Mouse (Mus musculus) embryonic fibroblast, embryonic 13.5 days (primary cell): ENCODE data around the gene Cldn19. TPM values are rescaled to one million over a fixed set of nuclear protein-coding genes. Genes with fewer than 3 reads are reported as not detected.

ENCODE experiments used
- H3K27ac ChIP-seq: 2 replicates; pipeline ENCODE4 v1.5.1; 2012; ENCODE audit warnings: low read length, control low read depth, inconsistent platforms; ENCODE audit not compliant: insufficient read depth
- H3K4me1 ChIP-seq: 2 replicates; pipeline ENCODE4 v1.6.1; 2011; ENCODE audit warnings: low read length; ENCODE audit not compliant: control insufficient read depth, insufficient read depth
- H3K4me3 ChIP-seq: 2 replicates; pipeline ENCODE4 v1.5.1; 2011; ENCODE audit warnings: mild to moderate bottlenecking, control low read depth, low read length; ENCODE audit not compliant: insufficient read depth
- CTCF ChIP-seq: IDR thresholded peaks from 2 replicates; pipeline ENCODE4 v1.5.1; 2011; ENCODE audit warnings: mild to moderate bottlenecking, control low read depth, low read length, moderate library complexity, borderline replicate concordance; ENCODE audit not compliant: insufficient read depth
- POLR2A ChIP-seq: IDR thresholded peaks from 2 replicates; pipeline ENCODE4 v1.6.1; 2011; ENCODE audit warnings: low read depth, mild to moderate bottlenecking, control low read depth, low read length, moderate library complexity
- polyA plus RNA-seq: library from polyadenylated mRNA; stranded (reverse); fragments of >200 nt; gene quantifications from 2 replicates; pipeline ENCODE4 v1.2.4, GENCODE M21; 2011; ENCODE audit warnings: low read depth; ENCODE audit not compliant: missing spikeins, insufficient read length

Cldn19 gene
- polyA plus RNA-seq, 1 experiment: 0.21 TPM

GRCm38 (mm10) chr4:119294415-119295133 lies 39.4 kb downstream of the Cldn19 start, which contains the start of gene Ybx1:
Ybx1 (minus strand) TSS chr4:119294604.
- Histone ChIP-seq H3K27ac (peak within 1 kb of the TSS; percentile 90), H3K4me1 (peaks cover 3% of the 10 kb centered on the region; the same call in 1 of the 2 replicates), H3K4me3 (peak within 1 kb of the TSS; percentile 96)
- TF ChIP-seq CTCF (no peak), POLR2A (peak; percentile 71)

DNA sequence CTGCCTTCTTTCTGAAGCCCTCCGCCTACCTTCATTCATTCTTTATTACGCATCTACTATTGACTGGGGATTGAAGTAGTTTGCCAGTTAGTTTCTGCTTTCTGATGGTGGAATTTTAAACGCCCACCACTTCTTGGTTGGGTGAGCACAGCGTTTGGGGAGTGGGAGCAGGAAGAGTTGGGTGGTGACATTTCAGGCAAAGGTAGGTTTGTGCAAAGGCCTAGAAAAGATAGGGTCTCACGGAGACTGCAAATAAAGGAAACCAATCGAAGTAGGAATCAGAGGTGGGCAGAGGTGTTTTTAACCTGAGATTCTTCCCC lies 39.9 kb downstream of the Cldn19 start:
- Histone ChIP-seq H3K27ac (peak overlapping the region; percentile 90), H3K4me3 (peak overlapping the region; percentile 71), H3K4me1 (peaks cover 3% of the 10 kb centered on the region; the same call in 1 of the 2 replicates)
- TF ChIP-seq POLR2A (no peak), CTCF (no peak)

GRCm38 (mm10) chr4:119297361-119297760 lies 42.1 kb downstream of the Cldn19 start:
- Histone ChIP-seq H3K4me3 (no peak overlapping the region), H3K4me1 (peaks cover 3% of the 10 kb centered on the region; the same call in 1 of the 2 replicates), H3K27ac (no peak overlapping the region)
- no peak for TF ChIP-seq CTCF
- no peak for TF ChIP-seq POLR2A

DNA sequence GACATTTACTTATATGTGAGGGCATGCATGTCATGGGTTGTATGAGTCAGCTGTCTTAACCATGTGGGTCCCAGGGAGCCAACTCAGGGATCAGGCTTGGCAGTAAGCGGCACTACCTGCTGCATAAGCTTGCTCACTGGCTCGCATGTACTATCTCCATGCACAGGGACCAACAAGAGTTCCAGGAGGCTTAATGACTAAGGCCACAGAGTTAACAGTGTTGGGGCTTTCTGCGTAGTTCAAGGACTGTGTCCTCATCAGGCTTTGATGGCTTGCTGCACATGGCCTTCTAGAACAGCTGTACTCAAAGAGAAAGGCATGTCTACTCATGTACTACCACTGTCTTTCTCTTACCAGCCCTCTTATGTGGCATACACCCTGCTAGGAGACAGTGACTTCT lies 45.5 kb downstream of the Cldn19 start:
- no peak for TF ChIP-seq CTCF
- TF ChIP-seq POLR2A: no peak
- Histone ChIP-seq H3K27ac (no peak overlapping the region), H3K4me1 (no peaks in the 10 kb centered on the region), H3K4me3 (no peak overlapping the region)

DNA sequence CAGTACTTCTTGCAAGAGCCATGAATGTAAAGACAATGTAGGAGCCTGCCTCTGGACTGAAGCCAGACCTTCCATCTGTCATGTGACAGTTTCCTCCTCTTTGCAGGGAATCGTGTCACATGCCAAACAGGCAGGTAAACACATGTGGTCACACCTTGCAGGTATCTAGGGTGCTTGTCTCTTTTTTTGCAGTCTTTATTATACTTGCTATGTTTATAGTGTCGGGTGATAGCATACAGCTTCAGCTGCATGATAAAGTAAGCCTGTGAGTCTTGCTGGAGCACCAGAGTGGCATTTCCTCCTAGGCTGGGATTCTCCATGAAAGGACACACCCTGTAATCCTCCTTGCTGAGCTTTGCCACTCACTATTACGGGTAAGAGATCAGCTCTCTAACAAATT lies 46.6 kb downstream of the Cldn19 start:
- no peak overlapping the region for H3K4me3 ChIP-seq
- H3K27ac ChIP-seq: no peak overlapping the region
- no peaks in the 10 kb centered on the region for H3K4me1 ChIP-seq
- TF ChIP-seq POLR2A (no peak), CTCF (no peak)

DNA sequence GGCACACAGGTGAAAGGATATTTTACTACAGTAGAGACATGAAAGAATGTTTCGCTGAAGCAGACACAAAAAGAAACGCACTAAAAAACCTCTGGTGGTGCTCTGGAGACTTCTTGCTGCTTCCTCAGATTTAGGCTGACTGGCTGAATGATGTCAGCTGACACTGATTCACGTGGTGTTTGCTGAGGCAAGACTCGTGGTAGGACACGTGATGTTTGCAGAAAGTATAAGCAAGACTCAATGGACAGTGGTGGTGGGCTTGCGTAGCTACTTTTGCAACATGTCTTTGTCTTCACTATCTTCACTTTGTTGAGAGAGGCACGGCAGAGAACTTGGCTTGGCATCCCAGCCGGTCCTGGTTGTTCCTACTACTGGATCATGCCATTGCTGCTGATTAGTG lies 48.1 kb downstream of the Cldn19 start:
- no peaks in the 10 kb centered on the region for H3K4me1 ChIP-seq
- no peak overlapping the region for H3K4me3 ChIP-seq
- no peak overlapping the region for H3K27ac ChIP-seq
- TF ChIP-seq POLR2A (no peak), CTCF (no peak)

- H3K4me3 ChIP-seq: no peak overlapping the region
- no peak for TF ChIP-seq POLR2A
- H3K4me1 ChIP-seq: no peaks in the 10 kb centered on the region
- H3K27ac ChIP-seq: no peak overlapping the region
These were observed 50.2 kb downstream of the Cldn19 start for GRCm38 (mm10) chr4:119305418-119305817.

Other genes starting within 250 kb of the Cldn19 start
- gene Slc2a1, start 146.7 kb upstream of the Cldn19 start, polyA plus RNA-seq: 92.4 and 124 TPM in 2 replicates
- 4.9 and 9.0 TPM in 2 replicates for gene Zfp691, start 81.2 kb upstream of the Cldn19 start, polyA plus RNA-seq
- 0.33 TPM in 1 of 2 replicates, not detected in the other for gene Ermap, start 65.4 kb upstream of the Cldn19 start, polyA plus RNA-seq
- gene Svbp, start 60.1 kb upstream of the Cldn19 start, polyA plus RNA-seq: 42.2 and 57.6 TPM in 2 replicates
- not detected in 2 replicates for gene Tmem269, start 37.2 kb upstream of the Cldn19 start, polyA plus RNA-seq
- gene AU022252, start 22.7 kb upstream of the Cldn19 start, polyA plus RNA-seq: 17.1 and 17.8 TPM in 2 replicates
- gene P3h1, start 22.5 kb upstream of the Cldn19 start, polyA plus RNA-seq: 142 and 190 TPM in 2 replicates
- 867 and 936 TPM in 2 replicates for gene Ybx1, start 39.2 kb downstream of the Cldn19 start, polyA plus RNA-seq
- 46.0 and 48.4 TPM in 2 replicates for gene Ppih, start 65.1 kb downstream of the Cldn19 start, polyA plus RNA-seq
- 1.3 and 2.0 TPM in 2 replicates for gene Ccdc30, start 160.1 kb downstream of the Cldn19 start, polyA plus RNA-seq
- gene Ppcs, start 167.0 kb downstream of the Cldn19 start, polyA plus RNA-seq: 8.9 and 10.5 TPM in 2 replicates
- gene Zmynd12, start 167.4 kb downstream of the Cldn19 start, polyA plus RNA-seq: not detected in 2 replicates
- gene Rimkla, start 237.2 kb downstream of the Cldn19 start, polyA plus RNA-seq: not detected in 2 replicates